Mouse (Mus musculus): ENCODE data around the gene Olfr1328. TPM values are rescaled to one million over a fixed set of nuclear protein-coding genes. Genes with fewer than 3 reads are reported as not detected.

Gene Olfr1328
- total and polyA plus RNA-seq, 3 experiments, result 1.2 to 1.5 (median 1.4) TPM

GRCm38 (mm10) chr4:118901981-118902380 lies 36.4 kb downstream of the Olfr1328 start:
- Histone ChIP-seq H3K9ac (ENCODE audit: insufficient read depth, low read depth) (no peak overlapping the region), H3K4me1 (ENCODE audit: control insufficient read depth in 1 of 2, insufficient read depth in 2 of 2) (peaks cover 0 to 12% of the 10 kb centered on the region in 2 experiments; a peak in 2 of 4 replicates), H3K36me3 (replicated peaks in 1 of 2; ENCODE audit: control insufficient read depth in 1 of 2, insufficient read depth in 1 of 2, low read length in 1 of 2) (peaks cover 11 to 19% of the 10 kb centered on the region in 2 experiments), H3K4me2 (ENCODE audit: insufficient read depth, low read depth, poor library complexity, severe bottlenecking) (no peak overlapping the region), H3K79me2 (replicated peaks; ENCODE audit: control insufficient read depth, extremely low read depth, insufficient read depth, poor library complexity, severe bottlenecking) (no peaks in the 10 kb centered on the region), H3K27me3 (replicated peaks) (no peaks in the 10 kb centered on the region), H3K4me3 (replicated peaks in 1 of 3; ENCODE audit: low read depth in 2 of 3, low read length in 2 of 3, poor library complexity in 1 of 3) (no peak overlapping the region), H3K9me3 (replicated peaks; ENCODE audit: low read length) (no peaks in the 10 kb centered on the region), H3K27ac (ENCODE audit: insufficient read depth, low read depth) (no peak overlapping the region)
- TF ChIP-seq RAD21 (IDR thresholded peaks at IDR 0.05; ENCODE audit: low read depth, low read length) (no peak), RCOR1 (conservative IDR thresholded peaks at IDR 0.05; ENCODE audit: low read depth, low read length) (no peak), ETS1 (conservative IDR thresholded peaks at IDR 0.05; ENCODE audit: low read depth, low read length) (no peak), KAT2A (IDR thresholded peaks at IDR 0.05; ENCODE audit: insufficient replicate concordance, low read length) (no peak), CHD1 (IDR thresholded peaks at IDR 0.05; ENCODE audit: low read depth, low read length) (no peak), TCF12 (IDR thresholded peaks at IDR 0.05; ENCODE audit: low read depth, low read length) (no peak), MAFK (IDR thresholded peaks at IDR 0.05; ENCODE audit: insufficient replicate concordance, low read length) (no peak), SIN3A (IDR thresholded peaks at IDR 0.05; ENCODE audit: low read length) (no peak)
- in situ Hi-C loops (cut with MboI; ENCODE audit: low pct_ligation_motif_present, low pct_unique_long_range_greater_than_20kb, low sequenced_read_pairs), result no loop called here
- dilution Hi-C loops (cut with MboI; ENCODE audit: extremely low pct_ligation_motif_present, extremely low pct_unique_long_range_greater_than_20kb, low sequenced_read_pairs), result no loop called here
- DNase-seq (ENCODE audit: extremely low read depth), result no peak

DNA sequence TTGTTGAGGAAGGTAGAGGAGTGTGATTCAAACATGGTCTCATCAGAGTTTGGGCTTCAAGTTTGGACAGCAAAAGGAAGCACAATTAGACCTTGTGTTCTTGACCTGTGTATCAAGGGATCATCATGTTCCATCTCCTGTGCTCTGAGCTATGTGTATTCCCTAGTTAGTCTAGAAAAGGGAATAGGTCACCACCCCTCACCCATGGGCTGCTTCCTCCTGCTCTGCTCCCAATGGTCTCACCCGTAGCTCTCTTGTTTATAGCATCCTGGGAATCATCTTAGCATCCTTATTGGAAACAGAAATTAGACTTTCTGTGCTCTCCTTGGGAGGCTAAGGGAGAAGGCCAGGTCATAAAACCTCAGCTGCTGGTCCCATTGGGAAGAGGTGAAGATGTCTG lies 50.1 kb downstream of the Olfr1328 start, which contains the start of gene Olfr1330:
Olfr1330 (plus strand) TSS at position 301 of the 400 bp plus-strand sequence.
- in situ Hi-C loops (cut with MboI; ENCODE audit: low pct_ligation_motif_present, low pct_unique_long_range_greater_than_20kb, low sequenced_read_pairs) (no loop called here), dilution Hi-C loops (cut with MboI; ENCODE audit: extremely low pct_ligation_motif_present, extremely low pct_unique_long_range_greater_than_20kb, low sequenced_read_pairs) (no loop called here)
- no peaks in the 10 kb centered on the region for H3K27me3 ChIP-seq (replicated peaks)
- no peaks in the 10 kb centered on the region for H3K9me3 ChIP-seq (replicated peaks; ENCODE audit: low read length)
- H3K4me1 ChIP-seq (ENCODE audit: control insufficient read depth in 1 of 2, insufficient read depth in 2 of 2), result 0 out of 4 replicates have a peak, but pooled peaks cover 0 to 2% of the 10 kb centered on the region in 2 experiments
- no peak within 1 kb of the TSS for H3K9ac ChIP-seq (ENCODE audit: insufficient read depth, low read depth)
- H3K36me3 ChIP-seq (replicated peaks in 1 of 2; ENCODE audit: control insufficient read depth in 1 of 2, insufficient read depth in 1 of 2, low read length in 1 of 2), result peaks cover 3 to 14% of the 10 kb centered on the region in 2 experiments
- H3K4me2 ChIP-seq (ENCODE audit: insufficient read depth, low read depth, poor library complexity, severe bottlenecking), result no peak within 1 kb of the TSS
- no peak within 1 kb of the TSS for H3K27ac ChIP-seq (ENCODE audit: insufficient read depth, low read depth)
- DNase-seq (ENCODE audit: extremely low read depth), result no peak
- no peak for TF ChIP-seq TBP (conservative IDR thresholded peaks at IDR 0.05; ENCODE audit: low read depth, low read length)
- TF ChIP-seq HCFC1 (IDR thresholded peaks at IDR 0.05; ENCODE audit: low read depth, low read length), result no peak
- no peak for TF ChIP-seq POLR2AphosphoS2 (IDR thresholded peaks at IDR 0.05; ENCODE audit: low read depth, low read length)
- TF ChIP-seq NELFE (IDR thresholded peaks at IDR 0.05; ENCODE audit: low read depth, low read length), result no peak
- TF ChIP-seq MAX (IDR thresholded peaks at IDR 0.05; ENCODE audit: low read length), result no peak
- no peak for TF ChIP-seq UBTF (IDR thresholded peaks at IDR 0.05; ENCODE audit: low read depth, low read length)
- TF ChIP-seq CHD2 (IDR thresholded peaks at IDR 0.05; ENCODE audit: low read length), result no peak
- no peak for TF ChIP-seq ELF1 (IDR thresholded peaks at IDR 0.05; ENCODE audit: low read depth, low read length)
- no peak for TF ChIP-seq TCF12 (IDR thresholded peaks at IDR 0.05; ENCODE audit: low read depth, low read length)
- TF ChIP-seq PAX5 (IDR thresholded peaks at IDR 0.05; ENCODE audit: low read length), result no peak
- no peak for TF ChIP-seq JUND (conservative IDR thresholded peaks at IDR 0.05; ENCODE audit: low read depth, low read length)
- no peak for TF ChIP-seq IRF4 (IDR thresholded peaks at IDR 0.05; ENCODE audit: low read depth, low read length)
- no peak for TF ChIP-seq KAT2A (IDR thresholded peaks at IDR 0.05; ENCODE audit: insufficient replicate concordance, low read length)
- TF ChIP-seq E2F4 (IDR thresholded peaks at IDR 0.05; ENCODE audit: insufficient replicate concordance, low read depth, low read length), result no peak
- no peak for TF ChIP-seq ZNF384 (IDR thresholded peaks at IDR 0.05; ENCODE audit: low read depth, low read length)
- no peak for TF ChIP-seq MAZ (IDR thresholded peaks at IDR 0.05; ENCODE audit: low read depth, low read length)
- TF ChIP-seq JUN (IDR thresholded peaks at IDR 0.05; ENCODE audit: insufficient read depth, low read depth, low read length), result no peak
- no peak for TF ChIP-seq CTCF (conservative IDR thresholded peaks at IDR 0.05 in 1 of 2, IDR thresholded peaks at IDR 0.05 in 1 of 2; ENCODE audit: low read depth in 2 of 2, low read length in 2 of 2)
- H3K79me2 ChIP-seq (replicated peaks; ENCODE audit: control insufficient read depth, extremely low read depth, insufficient read depth, poor library complexity, severe bottlenecking), result no peaks in the 10 kb centered on the region
- H3K4me3 ChIP-seq (replicated peaks in 1 of 3; ENCODE audit: low read depth in 2 of 3, low read length in 2 of 3, poor library complexity in 1 of 3), result no peak within 1 kb of the TSS

Measured in CH12.LX (cell line).